Mouse (Mus musculus) brain, embryonic 14.5 days (tissue): ENCODE measurements at regions not wholly inside any gene's neighbourhood (a gene's known extent, or its start where the extent isn't known, plus 50 kb on each side); places are given as distances from the start of the nearest gene placed in this dataset.

Experiments
- CTCF ChIP-seq: fragments of 200-500 bp; IDR thresholded peaks from 2 replicates; pipeline ENCODE4 v1.5.1; 2012; ENCODE audit warnings: inconsistent platforms, mild to moderate bottlenecking, moderate library complexity, borderline replicate concordance; ENCODE audit not compliant: insufficient read depth, insufficient read length; ENCODE audit errors: extremely low read depth
- POLR2A ChIP-seq: fragments of 200-500 bp; IDR thresholded peaks from 2 replicates; pipeline ENCODE4 v1.6.1; 2012; ENCODE audit warnings: mild to moderate bottlenecking, inconsistent platforms, borderline replicate concordance; ENCODE audit not compliant: poor library complexity, insufficient read depth, insufficient read length, severe bottlenecking; ENCODE audit errors: extremely low read depth

GRCm38 (mm10) chr3:102310243-102310642 lies 105.8 kb upstream of the Vangl1 start:
- TF ChIP-seq CTCF (no peak), POLR2A (no peak)
